Mouse (Mus musculus) mesoderm, embryonic 11.5 days (tissue): Measurements from ENCODE around the gene Cdc42ep5.

Experiments
- DNase-seq: peaks from one replicate; pipeline ENCODE4 v3.0.0-alpha.2; 2012; ENCODE audit warnings: low read depth, low spot score

Gene Cdc42ep5

GRCm38 (mm10) chr7:4126992-4127785 is 37.5 kb downstream of the Cdc42ep5 start:
- DNase-seq: no peak

DNA sequence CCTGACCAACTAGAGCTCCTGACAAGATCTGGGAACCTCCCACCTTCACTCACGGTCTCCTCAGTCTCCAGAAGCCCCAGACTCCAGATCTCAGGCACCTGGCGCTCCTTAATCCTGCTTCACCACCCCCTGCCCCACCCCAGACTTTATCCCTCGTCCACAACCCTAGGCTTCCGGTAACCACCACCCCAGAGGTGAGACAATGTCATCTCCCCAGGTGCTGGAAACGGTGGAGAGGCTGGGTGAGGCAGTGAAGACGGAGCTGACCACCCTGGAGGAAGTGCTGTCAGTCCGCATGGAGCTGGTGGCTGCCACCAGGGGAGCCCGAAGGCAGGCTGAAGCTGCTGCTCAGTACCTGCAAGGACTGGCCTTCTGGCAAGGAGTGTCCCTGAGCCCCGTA is 39.4 kb downstream of the Cdc42ep5 start:
- no peak for DNase-seq

- DNase-seq: no peak
Measured at GRCm38 (mm10) chr7:4124856-4125255, 39.8 kb downstream of the Cdc42ep5 start.

DNA sequence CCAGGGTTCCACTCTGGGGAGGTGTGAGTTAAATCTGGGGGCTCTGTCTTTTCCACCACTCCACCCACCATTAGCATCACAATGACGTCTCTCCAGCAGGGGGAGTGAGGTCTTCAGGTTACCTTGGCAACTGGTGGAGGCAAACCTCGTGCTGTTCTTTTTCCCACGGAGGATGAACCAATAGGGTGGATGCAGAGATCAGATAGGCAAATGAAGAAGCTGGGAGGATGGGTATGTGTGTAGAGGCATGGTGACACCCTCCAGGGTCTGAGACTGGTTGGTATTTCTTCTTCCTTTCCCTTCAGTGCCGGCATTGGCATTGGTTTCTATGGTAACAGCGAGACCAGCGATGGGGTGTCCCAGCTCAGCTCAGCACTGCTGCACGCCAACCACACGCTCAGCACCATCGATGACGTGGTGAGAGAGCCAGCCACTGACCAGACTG is 40.3 kb downstream of the Cdc42ep5 start:
- peak; percentile 85 for DNase-seq

DNA sequence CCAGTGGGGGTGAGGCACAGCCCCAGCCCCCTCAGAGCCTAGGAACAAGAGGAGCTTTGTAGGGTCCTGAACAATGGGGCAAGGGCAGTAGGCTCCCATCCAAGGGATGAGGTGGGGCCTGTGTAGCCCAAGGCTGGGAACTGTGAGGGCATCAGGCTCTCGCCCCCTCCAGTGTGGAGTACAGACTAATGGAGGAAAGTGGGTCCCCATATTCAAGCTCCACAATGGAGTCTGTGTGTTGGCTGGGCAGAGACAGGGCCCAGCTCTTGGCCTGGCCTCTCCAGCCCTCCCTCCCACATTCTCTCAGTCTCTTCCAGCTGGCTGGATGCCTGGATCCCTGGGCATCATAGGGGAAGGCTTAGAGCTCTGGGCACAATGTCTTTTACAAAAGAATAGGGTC is 40.9 kb downstream of the Cdc42ep5 start:
- DNase-seq: peak; percentile 38

DNA sequence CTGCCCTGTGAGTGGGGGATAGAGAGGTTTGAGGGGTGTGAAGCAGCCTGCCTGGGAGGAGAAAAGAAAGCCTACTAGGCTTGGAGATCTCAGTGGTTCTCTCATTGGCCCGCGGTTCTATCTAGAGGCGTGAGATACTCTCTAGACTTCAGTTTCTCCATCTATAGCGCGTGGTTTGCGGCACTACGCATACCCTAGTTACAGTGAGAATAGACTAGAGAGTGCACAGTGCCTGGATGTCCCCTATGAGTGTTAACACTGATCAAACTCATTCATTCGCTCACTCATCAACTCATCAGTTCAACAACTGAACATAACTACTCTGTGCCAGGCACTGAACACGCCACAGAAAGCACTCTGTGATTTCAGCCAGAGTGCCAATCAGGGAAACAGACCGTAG is 41.9 kb downstream of the Cdc42ep5 start:
- DNase-seq: no peak

DNA sequence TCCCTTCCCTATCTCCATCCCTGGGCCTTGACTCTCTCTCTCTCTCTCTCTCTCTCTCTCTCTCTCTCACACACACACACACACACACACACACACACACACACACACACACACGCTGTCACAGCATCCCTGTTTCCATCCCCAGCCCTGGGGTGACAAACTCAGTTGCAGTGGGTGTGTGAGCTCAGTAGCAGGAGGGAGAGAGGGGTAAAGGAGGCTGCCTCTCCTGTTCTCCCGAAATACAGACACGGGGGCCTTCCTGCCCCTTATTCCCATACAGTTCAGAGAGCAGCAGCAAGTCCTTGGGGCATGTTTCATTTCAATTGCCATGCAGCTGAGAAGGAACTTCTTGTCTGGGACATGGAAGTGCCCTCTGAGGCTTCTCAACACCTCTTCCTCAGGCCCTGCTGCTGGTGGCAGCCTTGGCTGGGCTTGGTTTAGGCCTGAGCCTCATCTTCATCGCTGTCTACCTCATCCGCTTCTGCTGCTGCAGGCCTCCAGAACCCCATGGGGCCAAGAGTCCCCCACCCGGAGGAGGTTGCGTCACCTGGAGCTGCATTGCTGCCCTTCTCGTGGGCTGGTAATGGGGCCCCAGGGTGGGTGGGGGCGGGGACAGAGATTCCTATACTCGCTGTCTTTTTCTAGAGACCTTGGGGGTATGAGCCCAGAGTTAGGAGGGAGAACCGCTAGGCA is 42.4 kb downstream of the Cdc42ep5 start:
- DNase-seq: no peak

DNA sequence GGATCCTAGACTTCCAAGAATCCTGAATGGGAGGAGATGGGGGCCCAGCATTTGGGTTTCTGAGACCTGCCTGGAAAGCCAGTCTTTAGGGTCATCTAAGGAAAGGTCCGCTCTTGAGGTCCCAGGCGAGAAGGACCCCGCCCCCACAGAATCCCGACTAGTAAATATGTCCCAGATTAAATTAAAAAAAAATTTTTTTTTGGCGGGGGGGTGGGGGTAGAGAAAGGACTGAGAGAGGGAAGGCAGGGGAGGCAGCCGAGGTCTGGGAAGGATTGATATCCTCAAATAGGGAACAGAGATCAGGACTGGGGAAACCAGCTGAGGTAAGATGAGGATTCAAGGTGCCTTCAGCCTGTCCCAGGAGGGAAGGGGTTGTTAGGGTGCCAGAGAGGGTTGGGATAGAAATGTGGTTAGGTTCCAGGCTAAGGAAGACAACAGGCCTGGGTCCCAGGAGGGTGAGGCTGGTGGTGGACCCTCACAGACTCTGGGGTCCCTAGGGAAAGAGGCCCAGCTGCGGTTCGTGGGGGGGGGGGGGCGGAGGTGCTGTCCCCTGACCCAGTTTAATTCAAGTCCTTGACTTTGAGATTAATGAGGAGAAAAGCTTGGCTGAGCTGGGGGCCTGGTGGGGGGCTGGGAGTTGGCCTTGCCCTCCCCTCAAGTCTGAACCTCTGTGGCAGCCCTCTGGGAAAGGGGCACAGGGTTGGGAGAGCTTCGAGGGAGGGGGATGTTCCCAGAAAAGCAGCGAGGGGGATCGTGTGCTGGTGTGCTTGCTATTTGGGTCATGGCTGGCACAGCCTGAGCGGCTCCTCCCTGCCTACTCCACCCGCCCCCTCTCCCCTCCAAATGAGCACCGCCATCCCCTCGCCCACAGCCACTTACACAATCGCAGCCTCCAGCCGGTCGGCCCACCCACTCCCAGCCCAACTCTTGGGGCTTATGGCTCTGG is 44.4 kb downstream of the Cdc42ep5 start:
- DNase-seq: no peak

GRCm38 (mm10) chr7:4119344-4119902 is 45.2 kb downstream of the Cdc42ep5 start, which contains the start of gene Ttyh1:
TSS of gene Ttyh1 (plus strand) at chr7:4119408.
- DNase-seq: peak; percentile 60

- DNase-seq: no peak
Measured at GRCm38 (mm10) chr7:4117050-4117814, 47.4 kb downstream of the Cdc42ep5 start.

GRCm38 (mm10) chr7:4111766-4112165 is 52.9 kb downstream of the Cdc42ep5 start:
- no peak for DNase-seq

GRCm38 (mm10) chr7:4103411-4103810 is 61.2 kb downstream of the Cdc42ep5 start:
- peak; percentile 64 for DNase-seq
